Mouse (Mus musculus) neural tube, embryonic 14.5 days (tissue): ENCODE data around the gene Wnt3a. TPM values are rescaled to one million over a fixed set of nuclear protein-coding genes. Genes with fewer than 3 reads are reported as not detected.
A peak's percentile ranks its signal among the peaks of the same experiment; 100 is the strongest.

Experiments
- ATAC-seq: fragments of 200-750 bp; cut with Nextera tagmentation; 2 replicates; pipeline ENCODE4 v1.8.0; 2017; ENCODE audit warnings: low read depth, mild to moderate bottlenecking, moderate TSS enrichment, moderate library complexity
- H3K27ac ChIP-seq: fragments of 300-500 bp; sonication (generic); 2 replicates; pipeline ENCODE4 v1.5.1; 2014; ENCODE audit warnings: low read depth, mild to moderate bottlenecking, control low read depth, low read length, moderate library complexity, mixed read lengths
- H3K27me3 ChIP-seq: fragments of 300-500 bp; sonication (generic); 2 replicates; pipeline ENCODE4 v1.6.1; 2014; ENCODE audit warnings: low read length; ENCODE audit not compliant: control insufficient read depth, insufficient read depth
- H3K36me3 ChIP-seq: fragments of 300-500 bp; sonication (generic); 2 replicates; pipeline ENCODE4 v1.6.1; 2014; ENCODE audit warnings: low read length, mixed read lengths; ENCODE audit not compliant: control insufficient read depth, insufficient read depth
- H3K4me1 ChIP-seq: fragments of 300-500 bp; sonication (generic); 2 replicates; pipeline ENCODE4 v1.6.1; 2014; ENCODE audit warnings: low read length; ENCODE audit not compliant: control insufficient read depth, insufficient read depth
- H3K4me2 ChIP-seq: fragments of 300-500 bp; sonication (generic); 2 replicates; pipeline ENCODE4 v1.6.1; 2014; ENCODE audit warnings: mild to moderate bottlenecking, low read depth, low read length, control low read depth
- H3K4me3 ChIP-seq: fragments of 300-500 bp; sonication (generic); 2 replicates; pipeline ENCODE4 v1.5.1; 2014; ENCODE audit warnings: low read depth, low read length, control low read depth, mixed read lengths
- H3K9ac ChIP-seq: fragments of 300-500 bp; sonication (generic); replicated peaks from 2 replicates; pipeline ENCODE4 v1.6.1; 2014; ENCODE audit warnings: low read depth, mild to moderate bottlenecking, control low read depth, low read length, mixed read lengths
- H3K9me3 ChIP-seq: fragments of 300-500 bp; sonication (generic); 2 replicates; pipeline ENCODE4 v1.6.1; 2016; ENCODE audit warnings: low read length; ENCODE audit not compliant: control insufficient read depth
- WGBS: fragments of 180-500 bp; shearing (Covaris S2); extraction: QIAGEN DNeasy Blood & Tissue Kit; methylation state at CpG from one replicate; pipeline ENCODE4 v1.1.7; 2014; 5-methylcytosine and 5-hydroxymethylcytosine counted together
- polyA plus RNA-seq: library from polyadenylated mRNA; unstranded; fragments of >200 nt; fragmentation: Nextera tagmentation; extraction: Ambion mirVana; gene quantifications from 2 replicates; pipeline ENCODE4 v1.2.1, GENCODE M21; 2014

The Wnt3a gene
- polyA plus RNA-seq, 1 experiment from 2014 or later: 0.12 TPM

- Histone ChIP-seq H3K9ac (peak within 1 kb of the TSS; percentile 98), H3K27ac (peak within 1 kb of the TSS; percentile 93), H3K36me3 (no peaks in the 10 kb centered on the region), H3K4me2 (peak within 1 kb of the TSS; percentile 93), H3K4me1 (peaks cover 28% of the 10 kb centered on the region), H3K9me3 (no peaks in the 10 kb centered on the region), H3K27me3 (no peaks in the 10 kb centered on the region), H3K4me3 (peak within 1 kb of the TSS; percentile 100)
- peak; percentile 95 for ATAC-seq
- 6% methylated on average over 58 of the region's 59 CpGs for WGBS
Measured at GRCm38 (mm10) chr11:59228122-59228953, 62.2 kb downstream of the Wnt3a start, which contains the start of gene Arf1. TSS of gene Arf1 (minus strand) at chr11:59228270.

- Histone ChIP-seq H3K9ac (peak overlapping the region; percentile 98), H3K9me3 (no peaks in the 10 kb centered on the region), H3K36me3 (no peaks in the 10 kb centered on the region), H3K4me2 (peak overlapping the region; percentile 93), H3K4me3 (peak overlapping the region; percentile 100), H3K27me3 (no peaks in the 10 kb centered on the region), H3K27ac (peak overlapping the region; percentile 93), H3K4me1 (peaks cover 28% of the 10 kb centered on the region)
- WGBS: under 1% methylated on average over 43 of the region's 51 CpGs
- peak; percentile 78 for ATAC-seq
Measured at GRCm38 (mm10) chr11:59227604-59228121, 62.9 kb downstream of the Wnt3a start.

GRCm38 (mm10) chr11:59226787-59227603 lies 63.6 kb downstream of the Wnt3a start:
- no peak for ATAC-seq
- peaks cover 28% of the 10 kb centered on the region for H3K4me1 ChIP-seq
- 6% methylated on average over 21 of the region's 21 CpGs for WGBS

GRCm38 (mm10) chr11:59226251-59226650 lies 64.3 kb downstream of the Wnt3a start:
- peak overlapping the region; percentile 100 for H3K4me3 ChIP-seq
- 0 out of 2 replicates have a peak overlapping the region, but pooled peaks have one; percentile 11 for H3K9ac ChIP-seq
- H3K36me3 ChIP-seq: no peaks in the 10 kb centered on the region
- peak overlapping the region; percentile 93 for H3K4me2 ChIP-seq
- ATAC-seq: no peak
- H3K27me3 ChIP-seq: no peaks in the 10 kb centered on the region
- no peak overlapping the region for H3K27ac ChIP-seq
- no peaks in the 10 kb centered on the region for H3K9me3 ChIP-seq
- 74% methylated on average over 3 of the region's 3 CpGs for WGBS
- H3K4me1 ChIP-seq: peaks cover 28% of the 10 kb centered on the region

More at GRCm38 (mm10) chr11:59226787-59227603, 63.6 kb downstream of the Wnt3a start:
- H3K9me3 ChIP-seq: no peaks in the 10 kb centered on the region
- H3K27ac ChIP-seq: peak overlapping the region; percentile 93; the same call in 1 of the 2 replicates
- H3K9ac ChIP-seq: peak overlapping the region; percentile 98
- H3K27me3 ChIP-seq: no peaks in the 10 kb centered on the region
- peak overlapping the region; percentile 100 for H3K4me3 ChIP-seq
- peak overlapping the region; percentile 93 for H3K4me2 ChIP-seq
- no peaks in the 10 kb centered on the region for H3K36me3 ChIP-seq

GRCm38 (mm10) chr11:59225167-59225566 lies 65.4 kb downstream of the Wnt3a start:
- WGBS: 87% methylated on average over 2 of the region's 2 CpGs
- Histone ChIP-seq H3K4me3 (no peak overlapping the region), H3K27me3 (no peaks in the 10 kb centered on the region), H3K36me3 (no peaks in the 10 kb centered on the region), H3K27ac (no peak overlapping the region), H3K4me1 (peaks cover 28% of the 10 kb centered on the region), H3K4me2 (peak overlapping the region; percentile 24; the same call in 1 of the 2 replicates), H3K9me3 (no peaks in the 10 kb centered on the region), H3K9ac (no peak overlapping the region)
- no peak for ATAC-seq

- no peak overlapping the region for H3K9ac ChIP-seq
- no peaks in the 10 kb centered on the region for H3K27me3 ChIP-seq
- no peak overlapping the region for H3K27ac ChIP-seq
- no peak overlapping the region for H3K4me3 ChIP-seq
- no peaks in the 10 kb centered on the region for H3K9me3 ChIP-seq
- WGBS: 75% methylated on average over 2 of the region's 2 CpGs
- no peak for ATAC-seq
- H3K4me2 ChIP-seq: no peak overlapping the region
- H3K4me1 ChIP-seq: peaks cover 28% of the 10 kb centered on the region
- H3K36me3 ChIP-seq: no peaks in the 10 kb centered on the region
Measured at GRCm38 (mm10) chr11:59224470-59224869, 66.1 kb downstream of the Wnt3a start.

GRCm38 (mm10) chr11:59224025-59224424 lies 66.5 kb downstream of the Wnt3a start:
- WGBS: 94% methylated on average over 3 of the region's 3 CpGs
- H3K27ac ChIP-seq: no peak overlapping the region
- no peaks in the 10 kb centered on the region for H3K9me3 ChIP-seq

GRCm38 (mm10) chr11:59222306-59222705 lies 68.2 kb downstream of the Wnt3a start:
- no peak for ATAC-seq
- Histone ChIP-seq H3K4me2 (no peak overlapping the region), H3K4me3 (no peak overlapping the region), H3K9me3 (no peaks in the 10 kb centered on the region), H3K4me1 (peaks cover 24% of the 10 kb centered on the region), H3K36me3 (no peaks in the 10 kb centered on the region), H3K27me3 (no peaks in the 10 kb centered on the region), H3K27ac (no peak overlapping the region), H3K9ac (no peak overlapping the region)
- WGBS: 94% methylated on average over 4 of the region's 4 CpGs

More at GRCm38 (mm10) chr11:59224025-59224424, 66.5 kb downstream of the Wnt3a start:
- H3K4me1 ChIP-seq: peaks cover 28% of the 10 kb centered on the region
- no peak overlapping the region for H3K4me2 ChIP-seq
- no peak overlapping the region for H3K4me3 ChIP-seq
- no peaks in the 10 kb centered on the region for H3K36me3 ChIP-seq
- no peak for ATAC-seq
- H3K9ac ChIP-seq: no peak overlapping the region
- H3K27me3 ChIP-seq: no peaks in the 10 kb centered on the region
